Mouse (Mus musculus) E14TG2a.4 (cell line): ENCODE results near the gene Zfp553.

Experiments used
- CTCF ChIP-seq: conservative IDR thresholded peaks from 2 replicates; pipeline ENCODE4 v1.5.1; 2014; ENCODE audit warnings: low read length
- NANOG ChIP-seq: IDR thresholded peaks from 2 replicates; pipeline ENCODE4 v1.6.1; 2014; ENCODE audit warnings: borderline replicate concordance, low read length, mixed read lengths
- POU5F1 ChIP-seq: IDR thresholded peaks from 2 replicates; pipeline ENCODE4 v1.6.1; 2014; ENCODE audit warnings: low read length, borderline replicate concordance

DNA sequence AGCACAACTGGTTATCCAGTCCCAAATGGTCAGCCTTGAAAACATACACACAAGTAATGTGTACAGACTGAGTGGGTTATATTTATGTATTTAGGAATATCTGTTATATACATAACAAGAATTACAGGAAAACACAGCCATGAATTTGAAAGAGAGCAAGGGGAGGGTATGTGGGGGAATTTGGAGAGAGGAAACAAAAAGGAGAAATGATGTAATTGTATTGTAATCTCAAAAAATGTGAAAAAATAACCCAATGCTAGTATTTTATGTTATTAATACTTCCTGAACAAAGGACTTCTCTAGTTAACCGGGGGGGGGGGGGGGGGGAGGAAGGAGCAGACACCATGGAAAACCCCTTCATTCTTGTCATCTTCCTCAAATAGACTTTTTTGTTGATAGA lies 48.1 kb upstream of the Zfp553 start:
- TF ChIP-seq CTCF: no peak
- no peak for TF ChIP-seq NANOG
- TF ChIP-seq POU5F1: no peak
